Mouse (Mus musculus) spleen, postnatal 0 days (tissue): ENCODE measurements around the gene Angel1. TPM values are rescaled to one million over a fixed set of nuclear protein-coding genes. Genes with fewer than 3 reads are reported as not detected.

ENCODE experiments used
- polyA plus RNA-seq: library from polyadenylated mRNA; unstranded; fragments of >200 nt; fragmentation: Nextera tagmentation; extraction: Ambion mirVana; gene quantifications from 2 replicates; pipeline ENCODE4 v1.2.1, GENCODE M21; 2015

The Angel1 gene
- 1.3 and 1.6 TPM in 2 replicates for polyA plus RNA-seq

GRCm38 (mm10) chr12:86726120-86726640 is at the start of gene Angel1:
Angel1 (minus strand) TSS chr12:86726460.

DNA sequence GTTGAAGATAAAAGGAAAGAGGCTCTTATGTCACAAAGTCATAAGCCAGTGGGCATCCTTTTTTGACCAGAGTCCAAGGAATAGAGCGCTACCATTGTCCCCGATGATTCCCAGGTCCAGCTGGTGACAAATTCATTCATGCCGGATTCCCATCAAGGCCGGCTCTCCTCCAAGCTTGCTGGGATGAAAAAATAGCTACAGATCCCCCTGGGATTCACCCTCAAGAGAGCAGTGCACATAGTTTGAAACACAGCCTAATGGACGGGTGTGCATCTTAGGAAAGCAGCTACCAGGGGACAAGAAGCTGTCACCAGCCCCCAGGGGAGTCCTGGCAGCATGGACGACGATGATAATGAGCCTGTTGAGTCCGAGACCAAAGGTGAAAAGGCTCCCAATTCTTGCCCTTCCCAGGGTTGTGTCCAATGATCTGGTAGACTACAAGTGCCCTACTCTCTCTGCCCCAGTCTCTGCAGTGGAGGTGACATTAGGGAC is 8.1 kb upstream of the Angel1 start, which contains the start of gene Lrrc74a:
Gene Lrrc74a (plus strand): TSS at position 51 of the 492 bp plus-strand sequence.

GRCm38 (mm10) chr12:86678591-86679545 is 47.4 kb downstream of the Angel1 start, which contains the start of gene Vash1:
Vash1 (plus strand) TSS chr12:86678700.

Other genes with a start within 250 kb of the Angel1 start
- gene Vash1, start 47.8 kb downstream of the Angel1 start, polyA plus RNA-seq, result 2.0 and 2.8 TPM in 2 replicates
- gene Lrrc74a, start 7.9 kb upstream of the Angel1 start, polyA plus RNA-seq, result not detected in 2 replicates
- 11.9 and 14.9 TPM in 2 replicates for gene Irf2bpl, start 158.3 kb upstream of the Angel1 start, polyA plus RNA-seq
- 8.5 and 9.0 TPM in 2 replicates for gene Cipc, start 220.6 kb upstream of the Angel1 start, polyA plus RNA-seq